Mouse (Mus musculus) retina, postnatal 7 days (tissue): ENCODE measurements around the gene Taar7e.
A peak's percentile ranks its signal among the peaks of the same experiment; 100 is the strongest.
"Not testable (repeated sequence)": the region's sequence is repeated elsewhere in the genome, so short reads cannot be mapped to it uniquely, and the experiment has no call there.

Source experiments
- DNase-seq: peaks from one replicate; pipeline ENCODE4 v3.0.0-alpha.2; 2012; ENCODE audit warnings: low read depth, low spot score

Gene Taar7e

DNA sequence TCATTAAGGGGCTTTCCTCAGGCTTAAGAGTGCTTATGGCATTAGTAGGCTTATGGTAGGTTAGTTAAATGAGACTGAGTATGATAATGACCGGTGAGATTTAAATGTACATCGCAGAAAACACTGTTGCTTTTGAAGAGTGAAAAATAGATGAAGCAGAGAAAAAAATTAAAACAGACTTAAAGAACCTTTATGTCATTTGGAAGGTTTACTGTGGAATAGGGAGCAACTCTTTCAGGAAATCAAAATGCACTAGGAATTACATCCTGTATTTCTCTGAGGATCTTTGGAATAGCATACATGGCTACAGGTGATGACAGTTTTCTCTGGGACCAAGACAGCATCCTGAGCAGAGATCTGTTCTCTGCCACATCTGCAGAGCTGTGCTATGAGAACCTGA, at the start of gene Taar7e:
Gene Taar7e, plus strand, starts transcription at position 301 of the 400 bp plus-strand sequence.
- peak; percentile 31 for DNase-seq

- no peak for DNase-seq
Observed at GRCm38 (mm10) chr10:23993381-23993780, 44.0 kb upstream of the Taar7e start, which contains the start of gene Taar7a. TSS of gene Taar7a (minus strand) at chr10:23993481.

- DNase-seq: no peak
Observed at GRCm38 (mm10) chr10:23999639-24000038, 37.8 kb upstream of the Taar7e start, which contains the start of gene Taar7b. TSS of gene Taar7b (plus strand) at chr10:23999939.

- DNase-seq: no peak
Observed at GRCm38 (mm10) chr10:24006442-24006841, 31.0 kb upstream of the Taar7e start.

DNA sequence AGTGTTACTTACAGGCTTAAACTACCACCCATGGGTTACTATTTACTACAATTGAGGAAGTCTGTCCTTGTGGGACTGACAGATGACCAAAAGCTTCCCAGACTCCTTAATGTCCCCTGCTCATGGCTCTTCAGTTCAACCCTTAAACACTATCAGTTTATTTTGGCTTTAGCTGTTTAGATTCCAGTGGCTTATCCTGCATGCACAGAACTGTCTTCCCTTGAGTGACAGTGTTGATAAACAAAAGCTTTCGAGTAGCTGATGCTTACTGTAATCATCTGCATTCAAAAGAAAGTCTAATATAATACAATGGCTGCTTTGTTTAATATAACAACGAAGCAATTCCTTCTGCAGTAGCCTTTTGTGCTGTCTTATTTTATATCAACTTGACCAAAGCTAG, 30.4 kb upstream of the Taar7e start:
- no peak for DNase-seq

GRCm38 (mm10) chr10:24008143-24008542, 29.3 kb upstream of the Taar7e start:
- no peak for DNase-seq

- DNase-seq: no peak
Observed at GRCm38 (mm10) chr10:24026922-24027321, 10.5 kb upstream of the Taar7e start, which contains the start of gene Taar7d. TSS of gene Taar7d (plus strand) at chr10:24027222.

DNA sequence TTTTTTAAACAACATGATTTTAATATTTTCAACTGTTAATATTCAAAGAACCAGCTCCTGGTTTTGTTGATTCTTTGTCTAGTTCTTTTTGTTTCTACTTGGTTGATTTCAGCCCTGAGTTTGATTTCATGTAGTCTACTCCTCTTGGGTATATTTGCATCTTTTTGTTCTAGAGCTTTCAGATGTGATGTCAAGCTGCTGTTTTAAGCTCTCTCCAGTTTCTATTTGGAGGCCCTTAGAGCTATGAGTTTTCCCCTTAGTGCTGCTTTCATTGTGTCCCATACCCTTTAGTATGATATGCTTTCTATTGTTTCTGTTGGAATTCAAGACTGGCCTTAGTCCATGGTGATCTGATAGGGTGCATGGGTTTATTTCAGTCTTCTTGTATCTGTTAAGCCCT, 6.1 kb upstream of the Taar7e start:
- DNase-seq: no peak

- DNase-seq: no peak
Observed at GRCm38 (mm10) chr10:24040120-24040869, 2.9 kb downstream of the Taar7e start.

GRCm38 (mm10) chr10:24049210-24049609, 11.8 kb downstream of the Taar7e start, which contains the start of gene Taar7f:
TSS of gene Taar7f (plus strand) at chr10:24049510.
- no peak for DNase-seq

DNA sequence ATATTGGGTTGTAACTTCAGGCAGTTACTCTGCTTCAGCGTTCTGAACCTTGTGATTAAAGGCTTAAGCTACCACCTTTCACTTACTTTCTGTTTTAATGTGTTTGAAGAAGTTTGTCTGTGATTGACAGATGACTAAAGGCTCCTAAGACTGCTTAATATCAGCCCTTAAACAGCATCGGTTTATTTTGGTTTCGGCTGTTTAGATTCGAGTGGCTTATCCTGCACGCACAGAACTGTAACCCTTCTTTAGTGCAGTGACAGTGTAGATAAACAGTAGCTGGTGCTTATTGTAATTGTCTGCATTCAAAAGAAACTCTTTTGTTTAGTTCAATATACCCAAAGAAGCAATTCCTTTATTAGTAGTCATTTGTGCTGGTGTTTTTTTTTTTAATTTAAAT, 14.6 kb downstream of the Taar7e start:
- no peak for DNase-seq

- no peak for DNase-seq
Observed at GRCm38 (mm10) chr10:24058986-24059385, 21.6 kb downstream of the Taar7e start.

DNA sequence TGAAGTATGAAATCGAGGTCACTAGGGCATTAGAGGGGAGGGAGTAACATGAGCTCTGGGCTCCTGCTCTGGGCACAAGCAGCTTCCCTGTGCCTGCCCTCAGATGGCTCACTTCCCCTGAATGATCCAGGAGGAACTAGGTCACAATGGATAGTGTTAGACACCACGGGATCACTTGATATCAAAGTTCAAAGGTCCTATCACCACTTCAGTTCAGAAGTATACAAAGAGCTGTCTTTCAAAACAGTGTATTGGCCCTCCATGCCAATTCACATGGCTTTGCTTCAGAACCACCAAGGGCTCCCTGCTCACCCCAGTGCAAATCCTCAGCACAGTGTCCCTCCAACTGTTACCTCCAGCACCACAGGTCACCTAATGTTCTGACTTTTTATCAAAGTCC, 37.3 kb downstream of the Taar7e start:
- DNase-seq: not testable (repeated sequence)

DNA sequence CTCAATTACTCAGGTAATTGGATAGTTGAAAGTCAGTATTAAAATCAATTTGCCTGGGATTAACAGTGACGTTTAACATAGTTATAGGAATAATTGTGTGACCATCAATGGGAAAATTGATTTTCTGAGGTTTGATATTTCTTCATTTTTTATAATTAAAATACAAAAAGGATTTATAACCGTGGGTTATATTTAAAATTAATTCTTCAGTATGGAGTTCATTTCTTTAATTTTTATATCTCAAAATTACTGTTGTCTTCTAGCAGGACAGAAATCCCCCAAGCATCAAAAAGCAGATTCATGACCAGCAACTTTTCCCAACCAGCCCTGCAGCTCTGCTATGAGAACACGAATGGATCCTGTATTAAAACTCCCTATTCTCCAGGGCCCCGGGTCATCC, 38.8 kb downstream of the Taar7e start, which contains the start of gene Taar8a:
Gene Taar8a, plus strand, starts transcription at position 301 of the 400 bp plus-strand sequence.
- DNase-seq: not testable (repeated sequence)

- peak; percentile 13 for DNase-seq
Observed at GRCm38 (mm10) chr10:24080166-24080565, 42.8 kb downstream of the Taar7e start.

- no peak for DNase-seq
Observed at GRCm38 (mm10) chr10:24085936-24086335, 48.5 kb downstream of the Taar7e start.

DNA sequence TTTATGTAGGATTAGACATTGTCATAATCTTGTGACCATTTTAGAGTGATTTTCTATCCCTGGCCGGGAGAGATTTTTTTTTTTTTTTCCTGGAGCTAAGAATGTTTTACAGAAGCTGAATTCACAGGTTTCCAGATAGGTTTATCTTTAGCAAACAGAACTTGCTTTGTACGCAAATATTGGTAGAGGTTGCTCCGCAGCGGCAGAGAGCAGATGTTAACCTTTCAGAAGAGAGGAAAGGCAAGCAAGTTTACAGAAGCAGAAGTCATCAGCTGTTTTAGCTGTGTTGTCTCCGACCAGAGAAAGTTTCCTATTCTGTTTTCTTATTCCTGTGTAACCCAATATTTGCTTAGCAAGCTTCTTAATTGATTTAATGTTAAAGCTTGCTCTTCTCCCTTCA, 49.1 kb downstream of the Taar7e start:
- no peak for DNase-seq

- DNase-seq: no peak
Observed at GRCm38 (mm10) chr10:24087168-24087567, 49.8 kb downstream of the Taar7e start.
